Mouse (Mus musculus): Measurements from ENCODE around the gene Sik2.

Gene Sik2

DNA sequence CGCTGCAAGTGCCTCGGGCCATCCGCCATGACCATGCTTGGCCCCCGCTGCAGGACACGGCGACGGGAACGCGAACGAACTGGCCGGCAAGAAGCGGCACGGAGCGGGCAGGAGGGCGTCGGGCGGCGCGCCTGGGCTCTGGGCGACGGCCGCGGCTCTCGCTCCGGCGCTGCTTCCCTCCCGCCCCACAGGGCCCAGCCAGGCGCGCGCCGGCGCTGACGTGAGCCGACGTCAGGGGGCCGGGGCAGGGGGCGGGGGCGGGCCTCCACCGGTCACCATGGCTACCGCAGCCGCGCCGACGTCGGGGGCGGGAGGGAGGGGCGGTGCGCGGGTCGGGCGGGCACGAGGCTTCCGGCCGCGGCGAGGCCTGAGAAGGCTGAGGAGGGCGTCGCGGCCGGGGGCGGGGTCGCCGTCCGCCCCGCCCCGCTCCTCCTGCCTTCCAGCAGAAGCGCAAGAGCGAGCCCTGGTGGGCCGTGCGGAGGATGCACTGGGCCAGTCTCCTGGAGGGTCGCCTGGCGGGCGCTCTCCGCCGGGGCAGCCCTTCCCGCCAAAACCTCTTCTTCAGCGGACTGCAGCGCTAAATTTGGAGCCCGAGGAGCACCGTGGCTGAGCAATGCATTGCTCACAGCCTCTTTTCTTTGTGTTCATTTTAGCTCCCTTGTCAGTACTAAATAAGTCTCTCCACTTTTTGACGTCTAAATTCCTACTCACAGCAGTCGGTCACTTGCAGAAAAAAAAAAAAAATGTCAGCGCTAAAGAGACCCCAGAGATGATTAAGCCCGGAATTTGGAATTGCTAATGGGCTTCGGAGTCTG, at the start of gene Sik2:
Gene Sik2 (minus strand): TSS at position 233 of the 815 bp plus-strand sequence.
- peak; percentile 96 for DNase-seq (ENCODE audit: low read depth)

DNA sequence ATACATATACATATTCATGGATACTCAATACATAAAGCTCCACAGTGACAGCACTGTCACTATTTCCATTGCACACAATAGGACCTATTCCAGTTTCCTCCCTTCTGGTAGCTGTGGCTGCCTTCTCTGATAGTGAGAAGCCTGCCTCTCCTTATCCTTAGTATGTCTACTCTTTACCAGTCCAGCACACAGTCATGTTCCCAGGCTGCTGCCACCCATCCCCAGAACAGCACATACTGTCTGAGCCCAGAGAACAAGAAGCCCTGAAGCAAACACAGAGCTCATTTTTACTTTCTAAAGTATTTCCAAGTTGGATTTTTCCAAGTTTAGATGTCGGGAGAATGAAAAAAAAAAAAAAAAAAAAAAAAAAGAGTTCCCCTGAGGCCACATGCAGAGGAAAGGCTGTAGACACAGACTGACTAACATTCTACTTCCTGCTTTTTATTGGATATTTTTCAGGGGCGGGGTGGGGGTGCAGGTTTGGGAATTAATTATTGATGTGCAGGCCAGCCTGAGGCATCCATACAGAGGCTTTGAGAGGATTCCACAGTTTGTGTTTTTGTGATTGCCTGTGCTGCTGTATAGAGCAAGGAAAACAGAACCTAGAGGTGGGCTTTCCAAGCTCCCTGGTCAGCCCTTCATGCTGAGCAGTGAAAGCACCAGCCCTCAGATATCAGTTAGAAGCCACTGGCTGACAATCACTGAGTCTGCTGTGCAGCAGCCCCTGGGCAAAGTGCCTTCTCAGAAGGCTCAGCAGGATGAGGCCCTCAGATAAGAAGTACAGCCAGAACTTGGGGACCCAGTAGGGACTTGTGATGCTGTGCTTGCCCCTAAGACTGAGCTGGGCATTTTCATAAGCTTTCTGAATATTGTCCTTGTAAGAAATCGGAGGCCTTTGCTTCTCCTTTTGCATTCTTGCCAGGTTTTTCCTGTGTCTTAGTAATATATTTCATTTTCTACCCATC, 47.8 kb upstream of the Sik2 start:
- peak; percentile 63 for DNase-seq (ENCODE audit: low read depth)

DNA sequence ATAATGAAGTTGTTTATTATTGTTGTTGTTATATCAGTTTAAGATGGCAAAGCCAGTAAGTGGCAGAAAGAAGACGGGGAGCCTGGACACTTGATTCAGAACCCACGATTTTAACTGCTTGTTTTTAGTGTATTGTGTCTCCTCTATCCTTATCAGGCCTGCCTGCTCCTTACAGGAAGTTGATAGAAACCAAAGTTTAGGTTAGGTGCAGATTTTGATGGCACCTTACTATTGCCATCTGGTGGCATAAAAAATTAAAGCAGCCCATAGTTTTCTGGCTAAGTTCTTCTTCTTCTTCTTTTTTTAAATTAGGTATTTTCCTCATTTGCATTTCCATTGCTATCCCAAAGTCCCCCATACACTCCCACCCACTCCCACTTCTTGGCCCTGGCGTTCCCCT, 43.3 kb upstream of the Sik2 start:
- peak; percentile 65 for DNase-seq (ENCODE audit: low read depth)

DNA sequence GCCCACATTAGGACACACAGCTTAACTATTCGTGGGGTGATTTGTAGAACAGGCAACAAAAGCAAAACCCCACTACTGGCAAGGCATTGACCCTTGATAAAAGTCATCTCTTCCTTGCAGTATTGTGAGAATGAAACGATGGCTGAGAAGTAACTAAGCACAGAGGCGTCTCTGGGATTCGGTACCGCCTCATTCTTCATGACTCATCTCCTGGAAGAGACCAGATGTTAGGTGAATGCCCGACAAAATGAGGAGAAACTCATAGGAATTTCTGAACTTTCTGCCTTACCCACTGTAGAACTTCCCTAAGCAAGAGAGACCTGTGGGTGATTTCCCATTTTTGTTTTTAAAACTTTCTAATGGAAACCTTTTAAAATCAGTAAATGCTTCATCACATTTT, 33.3 kb upstream of the Sik2 start:
- DNase-seq (ENCODE audit: low read depth), result peak; percentile 70

DNA sequence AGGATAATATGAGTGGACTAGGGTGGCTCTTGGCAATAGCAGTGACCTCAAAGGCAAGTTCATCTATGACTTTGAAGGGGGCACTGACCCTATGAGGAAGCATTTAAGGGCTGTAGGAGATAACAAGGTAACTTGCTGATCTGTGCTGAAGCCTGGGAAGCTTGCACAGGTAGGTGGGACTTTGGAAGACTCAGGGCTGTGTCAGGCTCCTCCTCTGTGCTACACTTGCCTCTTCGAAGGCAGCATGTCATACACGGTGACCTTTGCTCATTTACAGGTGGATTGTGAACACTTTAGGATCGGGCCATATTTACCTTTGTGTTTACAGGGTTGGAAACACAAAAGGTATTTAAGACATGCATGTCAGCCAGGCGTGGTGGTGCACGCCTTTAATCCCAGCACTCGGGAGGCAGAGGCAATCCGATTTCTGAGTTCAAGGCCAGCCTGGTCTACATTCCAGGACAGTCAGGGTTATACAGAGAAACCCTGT, 32.7 kb upstream of the Sik2 start:
- no peak for DNase-seq (ENCODE audit: low read depth)

DNA sequence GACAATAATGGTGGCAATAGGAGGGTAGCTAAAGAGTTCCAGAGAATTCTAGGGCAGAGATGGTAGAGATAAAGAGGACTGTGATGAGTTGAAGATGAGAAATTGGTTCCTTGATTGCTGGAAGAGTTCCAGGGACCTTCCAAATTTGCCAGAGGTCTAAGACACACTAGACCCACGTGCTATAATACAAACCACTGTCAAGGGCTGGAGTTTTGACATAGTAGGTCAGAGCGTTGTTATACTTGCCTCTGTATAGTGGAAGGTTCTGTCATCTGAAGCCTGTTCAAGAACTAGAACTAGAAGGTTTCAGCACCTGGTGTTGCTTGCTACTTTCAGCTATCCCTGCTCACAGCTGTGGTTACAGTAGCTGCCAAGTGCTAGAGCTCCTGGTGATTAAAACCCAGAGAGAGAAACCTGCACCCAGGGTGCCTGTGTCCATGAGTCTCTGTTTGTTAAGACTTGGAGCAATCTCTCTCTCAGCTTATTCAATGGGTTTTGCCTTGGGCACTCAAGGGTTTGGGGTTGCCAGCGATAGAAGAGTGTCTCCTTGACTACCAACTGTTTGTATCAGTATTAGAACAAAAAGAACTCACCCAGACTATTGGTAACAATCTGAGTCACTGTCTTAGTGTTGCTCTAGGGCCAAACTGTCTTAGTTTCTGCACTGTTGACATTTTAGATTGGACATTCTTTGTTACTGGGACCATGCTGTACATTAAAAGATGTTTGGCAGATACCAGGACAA, 24.1 kb upstream of the Sik2 start:
- DNase-seq (ENCODE audit: low read depth), result no peak

DNA sequence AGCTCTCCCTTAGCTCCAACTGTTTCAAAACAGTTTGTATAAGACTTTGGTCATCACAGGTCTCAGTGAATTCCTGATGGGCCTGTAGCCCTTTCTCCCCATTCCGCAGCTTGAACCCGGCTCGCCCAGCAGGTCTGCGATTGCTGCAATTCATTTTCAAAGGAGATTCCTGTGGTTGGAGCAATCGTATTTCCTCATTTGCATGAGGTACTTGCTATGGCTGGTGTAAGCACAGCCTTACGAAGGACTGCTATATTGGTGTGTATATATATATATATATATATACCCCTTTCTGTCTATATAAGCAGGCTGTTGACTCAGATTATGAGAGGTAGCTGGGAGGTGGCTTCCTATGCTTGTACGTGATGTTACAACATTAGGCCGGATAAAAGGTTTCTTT, 23.4 kb upstream of the Sik2 start:
- DNase-seq (ENCODE audit: low read depth), result no peak

DNA sequence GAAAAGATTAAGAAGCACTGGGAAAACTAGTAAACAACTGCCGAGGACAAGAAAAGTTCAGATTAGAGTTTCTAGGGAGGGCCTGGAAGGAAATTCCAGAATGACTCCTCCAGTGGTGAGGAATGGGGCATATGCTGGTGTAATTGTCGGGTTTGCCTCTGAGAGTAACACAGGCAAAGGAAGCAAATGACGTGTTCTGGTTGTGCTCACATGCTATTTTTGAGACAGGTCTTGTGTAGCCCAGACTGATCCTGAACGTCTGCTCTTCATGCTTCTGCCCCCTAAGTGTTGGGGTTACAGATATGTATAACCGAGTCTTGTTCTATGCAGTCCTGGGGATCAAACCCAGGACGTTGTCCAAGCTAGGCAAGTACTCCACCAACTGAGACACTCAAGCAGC, 22.7 kb upstream of the Sik2 start:
- DNase-seq (ENCODE audit: low read depth), result no peak

DNA sequence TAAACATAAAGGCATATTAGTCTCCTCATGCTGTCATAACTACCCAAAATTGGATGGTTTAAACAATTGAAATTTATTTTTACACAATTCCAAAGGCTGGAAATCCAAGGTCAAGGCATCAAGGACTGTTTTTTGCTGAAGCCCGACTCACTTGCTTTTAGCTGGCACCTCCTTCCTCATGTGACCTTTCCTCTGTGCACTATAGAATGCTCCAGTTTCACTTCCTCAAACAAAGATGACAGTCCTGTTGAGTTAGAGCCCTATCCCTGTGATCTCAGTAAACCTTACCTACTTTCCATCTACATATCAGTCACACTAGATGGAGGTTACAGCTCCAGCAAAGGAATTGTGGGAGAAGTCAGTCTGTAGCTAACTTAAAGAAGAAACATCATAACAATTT, 21.3 kb upstream of the Sik2 start:
- DNase-seq (ENCODE audit: low read depth), result no peak

DNA sequence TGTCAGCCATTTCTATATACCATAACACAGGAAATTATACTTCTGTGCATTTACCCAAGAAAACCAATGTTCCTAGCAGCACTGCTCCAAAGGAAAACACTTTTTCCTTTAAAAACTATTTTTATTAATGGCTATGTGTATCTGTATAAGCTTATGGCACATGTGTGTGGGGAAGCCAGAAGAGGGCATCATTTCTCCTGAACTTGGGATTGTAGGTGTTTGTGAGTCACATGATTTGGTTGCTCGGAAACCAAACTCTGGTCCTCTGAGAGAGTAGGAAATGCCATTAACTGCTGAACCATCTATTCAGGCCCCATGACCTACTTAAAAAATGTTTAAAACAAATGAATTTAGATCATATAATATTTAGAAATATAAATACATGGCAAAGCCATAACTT, 18.1 kb upstream of the Sik2 start:
- peak; percentile 21 for DNase-seq (ENCODE audit: low read depth)

DNA sequence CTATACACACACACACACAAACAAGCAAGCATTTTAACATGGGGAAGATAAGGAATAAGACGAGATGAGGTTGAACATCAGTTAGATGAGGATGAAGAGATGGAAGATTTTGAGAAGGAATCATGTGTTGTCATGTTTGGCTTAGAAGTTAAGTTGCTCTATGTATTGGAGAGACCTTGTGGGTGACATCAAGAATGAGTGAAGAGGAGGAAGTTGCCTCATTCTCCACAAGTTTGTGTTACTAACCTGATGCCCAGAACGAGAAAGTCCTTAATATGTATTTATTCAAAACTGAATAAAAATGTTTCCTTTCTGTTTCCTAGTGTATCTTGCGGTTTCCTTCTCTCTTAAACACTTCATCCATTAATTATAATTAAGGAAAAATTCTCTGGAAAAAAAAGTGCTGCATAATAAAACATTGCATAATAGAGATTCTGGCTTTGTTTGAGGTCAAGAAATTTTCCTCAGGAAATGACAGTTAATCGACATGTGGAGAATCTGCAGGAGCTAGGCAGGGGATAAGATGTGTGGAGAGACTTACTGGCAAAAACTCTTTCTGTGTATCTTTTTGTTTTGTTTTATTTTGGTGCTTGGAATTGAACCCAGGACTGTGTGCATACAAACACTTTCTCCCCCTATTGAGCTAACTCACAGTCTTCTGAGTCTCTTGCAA, 12.4 kb upstream of the Sik2 start:
- no peak for DNase-seq (ENCODE audit: low read depth)

DNA sequence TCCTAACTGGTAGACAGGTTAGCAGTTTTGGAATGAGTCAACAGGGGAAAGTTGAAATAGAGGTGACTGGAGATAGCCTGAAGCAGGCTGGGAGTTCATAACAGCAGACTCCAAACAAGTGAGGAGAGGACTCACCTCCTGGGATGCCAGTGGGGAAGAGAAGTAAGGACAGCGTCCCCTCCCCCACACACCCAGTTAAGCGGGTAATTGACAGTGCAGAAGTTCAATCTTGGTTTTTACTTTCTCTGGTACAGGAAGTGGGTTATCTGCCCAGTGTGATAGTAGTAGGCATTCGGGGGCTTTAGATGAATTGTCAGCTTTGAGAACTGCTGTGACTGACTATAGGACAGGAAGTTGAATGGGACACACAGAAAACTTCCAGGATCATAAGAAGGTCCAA, 11.5 kb upstream of the Sik2 start:
- no peak for DNase-seq (ENCODE audit: low read depth)

DNA sequence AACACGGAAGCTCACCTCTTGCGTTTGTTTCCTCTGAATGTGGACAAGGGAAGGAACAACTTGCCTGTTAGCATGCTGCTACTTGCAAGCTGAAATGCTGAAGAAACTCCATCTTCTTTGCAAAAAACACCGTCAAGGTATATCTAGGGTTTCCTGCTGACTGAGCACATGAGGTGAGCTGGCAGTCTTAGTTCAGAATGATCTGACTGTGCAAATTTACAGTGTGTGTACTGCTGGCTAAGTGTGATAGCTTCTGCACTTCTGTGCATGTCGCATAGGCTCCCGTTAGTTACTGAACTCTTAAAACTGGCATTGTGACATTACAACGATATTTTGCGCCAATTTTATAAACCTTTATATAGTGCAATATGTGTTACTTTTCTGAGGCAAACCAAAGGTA, 10.8 kb upstream of the Sik2 start:
- DNase-seq (ENCODE audit: low read depth), result no peak

DNA sequence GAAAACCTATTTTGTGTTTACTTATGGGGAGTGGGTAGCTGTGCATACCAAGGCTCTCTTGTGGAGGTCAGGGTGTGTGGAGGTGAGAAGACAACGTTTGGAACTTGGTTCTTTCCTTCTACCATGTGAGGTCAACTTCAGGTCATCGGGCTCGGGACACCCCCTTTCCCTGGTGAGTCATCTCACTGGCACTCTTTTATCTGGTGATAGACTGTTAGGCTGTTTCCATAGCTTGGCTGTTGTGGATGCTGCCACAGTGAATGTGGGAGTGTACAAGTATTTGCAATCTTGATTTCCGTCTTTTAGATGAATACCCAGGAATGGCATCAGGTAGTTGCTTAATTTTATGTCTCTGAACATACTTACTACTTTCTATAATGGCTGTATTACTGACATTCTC, 6.9 kb upstream of the Sik2 start:
- DNase-seq (ENCODE audit: low read depth), result peak; percentile 66

DNA sequence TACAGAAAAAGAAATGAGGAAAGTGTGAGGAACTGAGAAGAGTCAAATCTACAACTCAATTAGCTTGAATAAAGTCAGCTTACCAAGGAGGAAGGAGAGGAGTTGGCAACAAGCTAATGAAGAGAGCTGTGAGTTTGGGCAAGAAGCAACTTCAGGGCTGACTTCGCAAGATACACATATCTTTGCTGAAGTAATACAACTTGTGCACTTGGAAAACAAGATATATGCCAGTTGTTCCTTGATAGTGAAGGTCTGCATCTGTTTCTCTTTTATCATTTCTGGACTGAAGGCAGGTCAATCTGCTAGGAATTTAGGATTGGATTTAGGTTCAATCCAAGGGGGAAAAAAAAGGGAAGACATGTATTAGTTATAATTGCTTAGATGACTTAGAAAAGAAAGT, 4.8 kb upstream of the Sik2 start:
- DNase-seq (ENCODE audit: low read depth), result no peak

DNA sequence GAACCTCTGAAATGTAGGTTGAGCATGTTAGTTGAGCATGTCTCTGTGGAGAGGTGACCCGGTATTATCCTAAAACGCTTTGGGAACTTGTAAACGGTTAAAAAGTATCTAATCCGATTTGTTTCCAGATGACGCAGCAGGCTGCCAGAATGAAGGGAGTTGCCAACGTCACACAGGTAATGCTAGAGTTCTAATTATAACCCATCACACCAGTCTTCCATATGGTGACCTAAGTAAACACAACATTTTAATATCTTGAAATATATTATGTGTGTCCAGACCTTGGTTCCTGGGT, 730 bp upstream of the Sik2 start:
- DNase-seq (ENCODE audit: low read depth), result no peak

DNA sequence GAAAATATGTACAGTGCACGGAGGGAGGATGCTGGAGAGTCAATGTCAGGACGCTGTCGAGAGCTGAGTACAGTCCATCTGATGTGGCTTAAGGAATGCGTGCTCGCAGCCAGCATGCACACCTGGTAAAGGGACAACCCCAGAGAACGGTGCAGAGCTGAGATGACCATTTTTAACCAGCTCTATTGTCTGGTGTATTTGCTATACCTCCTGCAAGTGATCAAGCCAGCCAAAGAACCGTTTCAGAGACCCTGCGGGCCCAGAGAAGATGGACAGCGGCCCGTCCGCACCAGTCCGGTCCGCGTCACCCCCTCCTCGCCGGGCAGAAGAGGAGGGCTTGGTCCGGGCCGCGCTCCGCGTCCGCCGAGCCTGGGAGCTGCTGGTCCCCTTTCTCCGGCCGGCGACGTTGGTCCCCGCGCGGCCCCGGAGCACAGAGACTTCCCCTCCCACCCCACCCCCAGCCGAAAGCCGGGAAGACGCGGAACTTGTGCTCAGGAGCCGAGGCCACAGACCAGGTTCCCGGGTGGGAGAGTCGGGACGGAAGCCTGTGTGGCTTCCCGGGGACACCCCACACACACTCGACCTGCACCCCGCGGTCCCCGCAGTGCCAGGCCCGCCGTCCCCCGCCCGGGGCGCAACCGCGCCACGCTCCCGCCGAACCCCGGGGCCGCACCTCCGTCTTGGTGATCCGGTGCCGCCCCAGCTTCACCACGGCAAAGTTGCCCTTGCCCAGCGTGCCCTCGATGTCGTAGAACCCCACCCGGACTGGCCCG, 619 bp downstream of the Sik2 start:
- peak; percentile 35 for DNase-seq (ENCODE audit: low read depth)

DNA sequence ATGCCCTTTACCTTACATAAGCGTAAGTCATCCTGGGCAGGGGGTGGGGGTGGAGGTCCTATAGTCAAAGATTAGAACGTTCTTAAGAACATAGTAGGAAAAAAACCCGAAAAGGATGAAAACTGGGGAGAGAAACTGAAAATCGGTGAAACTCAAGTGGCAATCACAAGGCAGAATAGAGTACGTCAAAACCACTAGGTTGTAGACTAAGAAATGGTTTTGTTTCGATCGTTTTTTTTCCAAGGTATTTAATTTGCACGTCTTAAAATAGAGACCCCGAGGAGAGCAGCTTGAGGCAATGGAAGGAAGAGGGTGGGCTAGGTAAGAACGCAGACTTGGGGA, 1.2 kb downstream of the Sik2 start:
- no peak for DNase-seq (ENCODE audit: low read depth)

DNA sequence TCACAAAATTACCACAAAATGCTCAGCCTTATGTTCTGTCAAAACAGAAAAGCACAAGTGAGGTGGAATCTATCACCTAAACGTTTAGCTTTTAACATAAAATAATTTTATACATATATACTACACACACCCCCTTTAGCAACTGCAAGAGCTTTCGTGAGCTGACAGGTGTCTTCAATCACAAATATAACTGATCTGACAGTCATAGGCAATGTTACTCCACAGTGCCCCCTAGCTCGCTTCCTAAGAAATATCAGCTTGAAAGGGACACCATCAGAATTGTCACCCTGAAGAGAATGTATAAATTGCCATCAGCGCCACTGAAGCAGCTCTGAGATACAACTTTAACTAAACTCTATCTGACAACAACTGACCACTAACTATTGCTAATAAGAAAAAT, 2.0 kb downstream of the Sik2 start:
- DNase-seq (ENCODE audit: low read depth), result peak; percentile 83

DNA sequence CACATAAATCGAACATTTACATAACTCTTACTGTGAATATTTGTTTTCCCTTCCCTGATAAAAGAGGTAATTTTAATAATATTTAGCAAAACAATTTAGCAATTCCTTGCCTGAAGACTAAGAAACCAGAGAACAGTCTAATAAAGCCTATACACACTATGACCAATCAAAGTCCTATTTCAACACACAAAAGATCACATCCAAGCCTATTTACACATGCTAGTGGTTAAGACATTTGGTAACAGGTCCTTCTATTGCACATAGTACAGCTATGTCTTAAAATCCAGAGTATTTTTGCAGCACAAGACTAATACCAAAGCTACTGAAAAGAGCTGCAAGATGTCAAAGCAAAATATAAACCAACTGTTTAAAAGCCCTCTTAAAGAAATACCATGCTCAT, 4.8 kb downstream of the Sik2 start:
- DNase-seq (ENCODE audit: low read depth), result peak; percentile 16

DNA sequence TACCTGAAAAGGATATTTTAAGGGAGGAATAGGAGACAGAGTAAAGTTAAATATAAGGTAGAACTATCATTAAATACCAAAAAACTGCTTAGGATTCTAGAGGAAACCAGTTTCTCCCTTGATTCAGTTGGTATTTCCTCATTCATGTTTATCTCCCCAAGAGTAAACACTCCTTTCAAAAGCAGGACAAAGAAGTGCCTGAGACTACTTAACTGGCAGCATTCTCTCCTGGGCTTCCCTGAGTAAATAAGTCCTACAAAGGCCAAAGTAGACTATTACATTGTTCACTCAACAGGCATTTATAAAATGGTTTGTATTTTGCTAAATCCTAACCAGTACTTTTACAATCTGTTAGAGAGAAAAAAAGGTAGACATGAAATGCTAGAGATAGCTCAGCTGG, 22.2 kb downstream of the Sik2 start:
- no peak for DNase-seq (ENCODE audit: low read depth)
